Mouse (Mus musculus): ENCODE measurements around the gene Btg2.

DNA sequence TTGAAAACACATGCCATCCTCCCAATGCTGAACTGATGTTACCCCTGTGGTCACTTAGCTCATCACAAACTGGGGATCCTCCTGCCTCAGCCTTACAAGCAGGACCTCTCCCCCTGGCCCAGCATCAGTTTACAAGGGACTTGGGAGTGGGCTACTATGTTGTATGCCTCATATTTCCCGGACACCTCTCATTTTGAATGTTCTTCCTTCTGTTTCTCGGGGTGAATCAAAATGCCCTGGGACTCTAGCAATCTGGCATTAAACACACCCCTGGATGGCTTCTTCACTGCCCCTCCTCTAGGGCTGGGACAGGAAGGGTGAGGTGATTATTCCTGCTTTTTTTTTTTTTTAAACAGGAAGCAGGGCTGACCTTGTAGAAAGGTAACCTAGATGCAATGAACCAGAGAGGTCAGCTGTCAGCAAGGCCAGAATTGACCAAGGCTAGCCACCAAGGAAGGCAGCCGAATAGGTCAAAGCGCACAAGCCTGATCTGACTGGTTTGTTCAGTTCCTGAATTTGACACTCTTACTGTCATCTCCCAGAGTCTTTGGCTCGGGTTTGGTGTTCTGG, 2.0 kb upstream of the Btg2 start:
- TF ChIP-seq CTCF (IDR thresholded peaks at IDR 0.05; ENCODE audit: low read depth, low read length) (no peak), TAL1 (conservative IDR thresholded peaks at IDR 0.05; ENCODE audit: low read depth, low read length) (no peak)

Measured in G1E (cell line).